Mouse (Mus musculus) liver, embryonic 12.5 days (tissue): ENCODE data around the gene Abt1. TPM values are rescaled to one million over a fixed set of nuclear protein-coding genes. Genes with fewer than 3 reads are reported as not detected.

ENCODE experiments used
- ATAC-seq: fragments of 200-750 bp; cut with Nextera tagmentation; 2 replicates; pipeline ENCODE4 v1.8.0; 2017; ENCODE audit warnings: moderate number of reproducible peaks, mild to moderate bottlenecking, moderate library complexity
- H3K27ac ChIP-seq: fragments of 300-500 bp; sonication (generic); 2 replicates; pipeline ENCODE4 v1.5.1; 2016; ENCODE audit warnings: mild to moderate bottlenecking
- H3K27me3 ChIP-seq: fragments of 300-500 bp; sonication (generic); replicated peaks from 2 replicates; pipeline ENCODE4 v1.6.1; 2016; ENCODE audit warnings: mild to moderate bottlenecking, moderate library complexity
- H3K36me3 ChIP-seq: fragments of 300-500 bp; sonication (generic); 2 replicates; pipeline ENCODE4 v1.6.1; 2016; ENCODE audit warnings: mild to moderate bottlenecking, moderate library complexity
- H3K4me1 ChIP-seq: fragments of 300-500 bp; sonication (generic); 2 replicates; pipeline ENCODE4 v1.6.1; 2016
- H3K4me2 ChIP-seq: fragments of 300-500 bp; sonication (generic); 2 replicates; pipeline ENCODE4 v1.6.1; 2016; ENCODE audit warnings: mild to moderate bottlenecking, moderate library complexity
- H3K4me3 ChIP-seq: fragments of 300-500 bp; sonication (generic); 2 replicates; pipeline ENCODE4 v1.5.1; 2016; ENCODE audit warnings: mild to moderate bottlenecking, moderate library complexity
- H3K9ac ChIP-seq: fragments of 300-500 bp; sonication (generic); 2 replicates; pipeline ENCODE4 v1.6.1; 2016; ENCODE audit warnings: mild to moderate bottlenecking, moderate library complexity
- H3K9me3 ChIP-seq: fragments of 300-500 bp; sonication (generic); replicated peaks from 2 replicates; pipeline ENCODE4 v1.6.1; 2016; ENCODE audit warnings: mild to moderate bottlenecking, moderate library complexity
- WGBS: fragments of 180-500 bp; shearing (Covaris S2); methylation state at CpG from one replicate; pipeline ENCODE4 v1.1.7; 2016; ENCODE audit not compliant: insufficient replicate concordance; 5-methylcytosine and 5-hydroxymethylcytosine counted together
- polyA plus RNA-seq: library from polyadenylated mRNA; unstranded; fragments of >200 nt; fragmentation: Nextera tagmentation; extraction: Ambion mirVana; gene quantifications from 2 replicates; pipeline ENCODE4 v1.2.1, GENCODE M21; 2016

Gene Abt1
- polyA plus RNA-seq, 1 experiment from 2014 or later: 9.6 TPM

GRCm38 (mm10) chr13:23428166-23428993 is 4.7 kb upstream of the Abt1 start:
- Histone ChIP-seq H3K9me3 (no peaks in the 10 kb centered on the region), H3K4me3 (no peak overlapping the region), H3K4me1 (peaks cover 61% of the 10 kb centered on the region), H3K27me3 (no peaks in the 10 kb centered on the region), H3K9ac (no peak overlapping the region), H3K4me2 (peak overlapping the region; percentile 12; the same call in 1 of the 2 replicates), H3K27ac (no peak overlapping the region), H3K36me3 (no peaks in the 10 kb centered on the region)
- ATAC-seq: no peak
- 40% methylated on average over 16 of the region's 16 CpGs for WGBS

- WGBS: 64% methylated on average over 10 of the region's 10 CpGs
- H3K9ac ChIP-seq: no peak overlapping the region
- H3K4me3 ChIP-seq: no peak overlapping the region
- peak overlapping the region; percentile 90 for H3K4me2 ChIP-seq
- peaks cover 2% of the 10 kb centered on the region for H3K36me3 ChIP-seq
- ATAC-seq: no peak
- no peaks in the 10 kb centered on the region for H3K9me3 ChIP-seq
- no peaks in the 10 kb centered on the region for H3K27me3 ChIP-seq
- peaks cover 65% of the 10 kb centered on the region for H3K4me1 ChIP-seq
- no peak overlapping the region for H3K27ac ChIP-seq
These were observed 3.8 kb upstream of the Abt1 start for GRCm38 (mm10) chr13:23427401-23427910.

GRCm38 (mm10) chr13:23426922-23427321 is 3.3 kb upstream of the Abt1 start:
- H3K4me1 ChIP-seq: peaks cover 70% of the 10 kb centered on the region
- peak overlapping the region; percentile 90 for H3K4me2 ChIP-seq
- H3K27ac ChIP-seq: no peak overlapping the region
- peaks cover 7% of the 10 kb centered on the region for H3K36me3 ChIP-seq
- H3K4me3 ChIP-seq: no peak overlapping the region
- H3K9me3 ChIP-seq: no peaks in the 10 kb centered on the region
- peak; percentile 68 for ATAC-seq
- WGBS: 6% methylated on average over 14 of the region's 14 CpGs
- no peaks in the 10 kb centered on the region for H3K27me3 ChIP-seq
- no peak overlapping the region for H3K9ac ChIP-seq

- peaks cover 70% of the 10 kb centered on the region for H3K4me1 ChIP-seq
- H3K4me3 ChIP-seq: peak overlapping the region; percentile 88
- WGBS: 3% methylated on average over 8 of the region's 8 CpGs
- ATAC-seq: 0 out of 2 replicates have a peak, but pooled peaks have one; percentile 17
- no peaks in the 10 kb centered on the region for H3K27me3 ChIP-seq
- H3K27ac ChIP-seq: peak overlapping the region; percentile 22; the same call in 1 of the 2 replicates
- H3K9ac ChIP-seq: peak overlapping the region; percentile 31
- H3K36me3 ChIP-seq: peaks cover 13% of the 10 kb centered on the region
- no peaks in the 10 kb centered on the region for H3K9me3 ChIP-seq
- H3K4me2 ChIP-seq: peak overlapping the region; percentile 90
These were observed 2.7 kb upstream of the Abt1 start for GRCm38 (mm10) chr13:23426335-23426734.

GRCm38 (mm10) chr13:23425505-23425904 is 1.8 kb upstream of the Abt1 start:
- Histone ChIP-seq H3K27me3 (no peaks in the 10 kb centered on the region), H3K4me1 (peaks cover 70% of the 10 kb centered on the region), H3K4me3 (peak overlapping the region; percentile 88), H3K27ac (peak overlapping the region; percentile 75; the same call in 1 of the 2 replicates), H3K9me3 (no peaks in the 10 kb centered on the region), H3K36me3 (peaks cover 21% of the 10 kb centered on the region), H3K9ac (no peak overlapping the region), H3K4me2 (peak overlapping the region; percentile 90)
- under 1% methylated on average over 9 of the region's 9 CpGs for WGBS
- peak; percentile 69 for ATAC-seq

- Histone ChIP-seq H3K4me1 (peaks cover 62% of the 10 kb centered on the region), H3K4me3 (peak overlapping the region; percentile 88), H3K27me3 (no peaks in the 10 kb centered on the region), H3K4me2 (peak overlapping the region; percentile 90), H3K36me3 (peaks cover 29% of the 10 kb centered on the region), H3K27ac (peak overlapping the region; percentile 75), H3K9ac (peak overlapping the region; percentile 53), H3K9me3 (no peaks in the 10 kb centered on the region)
- ATAC-seq: peak; percentile 68
- under 1% methylated on average over 25 of the region's 25 CpGs for whole genome bisulfite sequencing
These were observed 1.0 kb upstream of the Abt1 start for GRCm38 (mm10) chr13:23424494-23425325.

GRCm38 (mm10) chr13:23424052-23424380 is 350 bp upstream of the Abt1 start:
- no peak for ATAC-seq
- WGBS: 4% methylated on average over 7 of the region's 7 CpGs
- H3K4me2 ChIP-seq: peak overlapping the region; percentile 90
- no peaks in the 10 kb centered on the region for H3K9me3 ChIP-seq
- H3K27ac ChIP-seq: peak overlapping the region; percentile 74; the same call in 1 of the 2 replicates
- peaks cover 55% of the 10 kb centered on the region for H3K4me1 ChIP-seq
- H3K36me3 ChIP-seq: peaks cover 36% of the 10 kb centered on the region
- no peaks in the 10 kb centered on the region for H3K27me3 ChIP-seq
- peak overlapping the region; percentile 88 for H3K4me3 ChIP-seq
- H3K9ac ChIP-seq: peak overlapping the region; percentile 55; the same call in 1 of the 2 replicates

GRCm38 (mm10) chr13:23422351-23422750 is 1.3 kb downstream of the Abt1 start:
- no peaks in the 10 kb centered on the region for H3K9me3 ChIP-seq
- H3K4me2 ChIP-seq: peak overlapping the region; percentile 90
- no peak for ATAC-seq
- peaks cover 49% of the 10 kb centered on the region for H3K36me3 ChIP-seq
- H3K27me3 ChIP-seq: no peaks in the 10 kb centered on the region
- H3K4me3 ChIP-seq: peak overlapping the region; percentile 88
- peaks cover 42% of the 10 kb centered on the region for H3K4me1 ChIP-seq
- WGBS: 88% methylated on average over 16 of the region's 16 CpGs
- no peak overlapping the region for H3K9ac ChIP-seq
- no peak overlapping the region for H3K27ac ChIP-seq

- WGBS: 2% methylated on average over 28 of the region's 28 CpGs
- 0 out of 2 replicates have a peak, but pooled peaks cover 1% of the 10 kb centered on the region for H3K36me3 ChIP-seq
- peaks cover 15% of the 10 kb centered on the region for H3K27me3 ChIP-seq
- no peaks in the 10 kb centered on the region for H3K9me3 ChIP-seq
- H3K4me3 ChIP-seq: peak overlapping the region; percentile 62
- peaks cover 28% of the 10 kb centered on the region for H3K4me1 ChIP-seq
- peak overlapping the region; percentile 62 for H3K9ac ChIP-seq
- H3K27ac ChIP-seq: peak overlapping the region; percentile 27; the same call in 1 of the 2 replicates
- peak; percentile 83 for ATAC-seq
- H3K4me2 ChIP-seq: peak overlapping the region; percentile 78
These were observed 10.8 kb downstream of the Abt1 start for GRCm38 (mm10) chr13:23412630-23413521.

- 1% methylated on average over 20 of the region's 20 CpGs for WGBS
- Histone ChIP-seq H3K4me3 (peak overlapping the region; percentile 62), H3K4me1 (peaks cover 28% of the 10 kb centered on the region), H3K4me2 (peak overlapping the region; percentile 78), H3K9ac (peak overlapping the region; percentile 62), H3K9me3 (no peaks in the 10 kb centered on the region), H3K27me3 (peaks cover 16% of the 10 kb centered on the region), H3K36me3 (no peaks in the 10 kb centered on the region), H3K27ac (peak overlapping the region; percentile 27; the same call in 1 of the 2 replicates)
- ATAC-seq: peak; percentile 48
These were observed 11.4 kb downstream of the Abt1 start for GRCm38 (mm10) chr13:23412211-23412629.
